Mouse (Mus musculus) skeletal muscle tissue, postnatal 0 days (tissue): ENCODE data around the gene Spata6. TPM values are rescaled to one million over a fixed set of nuclear protein-coding genes. Genes with fewer than 3 reads are reported as not detected.

Experiments used
- polyA plus RNA-seq: library from polyadenylated mRNA; unstranded; fragments of >200 nt; fragmentation: Nextera tagmentation; extraction: Ambion mirVana; gene quantifications from 2 replicates; pipeline ENCODE4 v1.2.1, GENCODE M21; 2015

Spata6 gene
- polyA plus RNA-seq, result 14.7 and 15.6 TPM in 2 replicates

DNA sequence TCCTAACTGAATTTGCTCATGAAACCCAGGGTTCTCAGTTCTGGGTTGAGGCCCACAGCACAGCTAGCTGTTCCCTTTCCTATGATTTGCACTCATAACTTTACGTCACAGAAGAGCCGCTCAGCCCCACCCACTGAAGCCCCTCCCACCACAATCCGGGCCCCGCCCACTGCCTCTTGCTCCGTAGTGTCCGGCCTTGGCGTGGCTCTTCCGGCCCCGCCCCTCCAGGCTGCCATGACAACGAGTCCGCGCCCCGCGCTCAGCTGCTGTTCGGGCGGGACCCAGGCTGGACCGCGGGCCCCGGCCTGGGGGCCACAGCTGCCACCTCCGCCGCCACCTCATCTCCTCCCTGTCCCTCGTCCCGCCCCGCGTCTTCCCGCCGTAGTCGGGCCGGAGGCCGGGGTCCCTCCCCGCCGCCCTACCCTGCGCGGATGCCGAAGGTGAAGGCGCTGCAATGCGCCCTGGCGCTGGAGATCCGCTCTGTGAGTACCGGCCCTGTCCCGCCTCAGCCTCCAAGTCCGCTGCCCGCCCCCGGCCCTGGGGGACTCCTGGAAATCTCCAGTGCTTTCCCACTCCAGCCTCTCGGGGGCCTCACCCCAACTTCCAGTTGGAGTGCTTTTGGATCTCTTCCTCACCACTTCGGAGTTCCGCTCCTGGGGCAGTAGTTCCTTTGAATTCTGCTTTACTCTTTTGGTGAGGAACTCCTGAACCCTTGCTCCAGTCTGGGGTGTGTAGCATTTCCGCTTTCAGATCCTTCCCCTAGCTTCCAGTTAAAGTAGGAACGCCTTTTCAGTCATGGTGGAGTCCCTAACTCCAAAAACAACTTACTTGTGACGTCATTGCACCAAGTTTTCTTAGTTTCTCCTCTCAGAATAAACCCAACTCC is at the start of gene Spata6:
TSS of gene Spata6 (plus strand) at position 209 of the 886 bp plus-strand sequence.

Other genes starting within 250 kb of the Spata6 start
- gene Slc5a9, start 182.9 kb downstream of the Spata6 start, polyA plus RNA-seq, result 0.35 TPM in 1 of 2 replicates, not detected in the other
- gene Skint8, start 199.4 kb downstream of the Spata6 start, polyA plus RNA-seq, result 0.22 TPM in 1 of 2 replicates, not detected in the other